Mouse (Mus musculus) regulatory T cell (primary cell): ENCODE results near the gene Tm4sf20.

Experiments
- in situ Hi-C: fragments of 300-600 bp; cut with MboI, MseI; formaldehyde crosslinking; loops from one replicate; pipeline ENCODE4 v1.15.1; 2025; ENCODE audit warnings: high pct_unique_total_duplicates

Tm4sf20 gene

DNA sequence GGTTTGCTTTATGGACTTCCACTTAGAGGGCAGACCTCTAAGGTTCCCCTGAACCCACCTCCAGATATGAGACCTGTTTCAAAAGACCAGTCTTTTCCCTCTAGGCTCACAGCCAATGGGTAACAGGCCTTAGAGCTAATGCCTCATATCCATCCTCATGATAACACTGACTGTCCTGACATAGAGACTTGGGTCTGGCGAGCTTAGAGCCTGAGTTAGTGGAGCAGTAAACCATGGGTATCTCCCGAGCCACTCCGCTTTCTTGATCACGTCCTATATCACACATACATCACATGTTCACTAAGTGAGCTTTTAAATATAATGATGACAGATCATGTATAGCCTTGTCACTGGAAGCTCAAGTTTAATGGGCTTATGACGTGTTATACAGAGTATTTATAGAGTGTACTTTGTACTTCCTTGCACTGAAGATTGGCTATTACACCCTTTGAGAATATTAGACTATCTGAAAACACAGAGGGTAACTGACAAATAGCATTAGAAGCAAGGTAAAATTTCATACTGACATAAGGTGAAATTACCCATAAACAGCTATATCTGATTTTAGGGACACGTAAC, 11.2 kb upstream of the Tm4sf20 start:
- in situ Hi-C loops = no loop called here

DNA sequence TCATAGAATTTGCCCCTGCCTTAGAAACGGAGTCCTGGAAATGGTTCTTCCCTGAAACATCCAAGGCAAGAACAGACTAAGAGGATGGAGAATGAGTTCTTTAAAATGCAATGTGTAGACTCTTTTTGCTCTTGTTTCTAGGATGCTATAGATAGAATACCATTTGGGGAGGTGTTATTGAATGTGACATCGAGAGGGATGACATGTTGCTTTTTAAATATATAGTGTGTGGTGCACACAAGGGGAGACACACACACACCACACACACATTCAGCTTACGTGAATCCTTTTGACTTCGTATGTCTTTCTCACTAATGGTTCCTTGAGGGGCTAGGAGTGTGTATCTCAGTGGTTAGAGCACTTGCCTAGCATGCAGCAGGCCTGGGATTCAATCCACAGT, 7.0 kb upstream of the Tm4sf20 start:
- in situ Hi-C loops = no loop called here

GRCm38 (mm10) chr1:82773208-82773607, 4.9 kb upstream of the Tm4sf20 start:
- in situ Hi-C loops = loop anchor here (25.0 kb wide), 2 partner anchors 939 to 1239 kb away; no protein-coding TSS in a partner anchor

DNA sequence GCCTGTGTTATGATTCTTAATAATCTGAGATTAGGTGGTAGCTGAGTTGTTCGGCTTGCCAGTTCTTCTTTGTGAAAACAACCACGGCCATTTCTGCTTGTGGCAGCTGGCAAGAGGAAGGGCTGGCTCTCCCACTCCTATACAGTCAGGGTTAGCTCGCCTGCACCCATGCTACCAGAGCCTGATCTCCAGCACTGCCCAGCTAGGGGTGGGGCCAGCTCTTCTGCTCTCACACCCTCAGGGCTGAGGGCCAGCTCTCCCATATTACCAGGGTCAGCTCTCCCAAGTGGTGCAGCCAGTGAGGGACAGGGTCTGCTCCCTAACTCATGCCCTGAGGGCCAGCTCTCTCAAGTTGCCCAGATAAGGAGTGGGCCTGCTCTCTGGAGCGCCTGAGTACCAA, 4.2 kb upstream of the Tm4sf20 start:
- in situ Hi-C loops = loop anchor here (25.0 kb wide), 2 partner anchors 940 to 1240 kb away; no protein-coding TSS in a partner anchor

GRCm38 (mm10) chr1:82771022-82771586, 2.8 kb upstream of the Tm4sf20 start, which contains the start of gene Gm47791:
Gene Gm47791 (minus strand): TSS chr1:82771243.
- in situ Hi-C loops = loop anchor here (25.0 kb wide), 2 partner anchors 941 to 1241 kb away; no protein-coding TSS in a partner anchor

- in situ Hi-C loops = loop anchor here (25.0 kb wide), 2 partner anchors 946 to 1246 kb away; no protein-coding TSS in a partner anchor
Observed at GRCm38 (mm10) chr1:82766641-82767040, 1.6 kb downstream of the Tm4sf20 start.

- in situ Hi-C loops = loop anchor here (25.0 kb wide), 2 partner anchors 946 to 1246 kb away; no protein-coding TSS in a partner anchor
Observed at GRCm38 (mm10) chr1:82766227-82766626, 2.0 kb downstream of the Tm4sf20 start.

GRCm38 (mm10) chr1:82762274-82762673, 6.0 kb downstream of the Tm4sf20 start:
- in situ Hi-C loops = loop anchor here (25.0 kb wide), 2 partner anchors 950 to 1250 kb away; no protein-coding TSS in a partner anchor

DNA sequence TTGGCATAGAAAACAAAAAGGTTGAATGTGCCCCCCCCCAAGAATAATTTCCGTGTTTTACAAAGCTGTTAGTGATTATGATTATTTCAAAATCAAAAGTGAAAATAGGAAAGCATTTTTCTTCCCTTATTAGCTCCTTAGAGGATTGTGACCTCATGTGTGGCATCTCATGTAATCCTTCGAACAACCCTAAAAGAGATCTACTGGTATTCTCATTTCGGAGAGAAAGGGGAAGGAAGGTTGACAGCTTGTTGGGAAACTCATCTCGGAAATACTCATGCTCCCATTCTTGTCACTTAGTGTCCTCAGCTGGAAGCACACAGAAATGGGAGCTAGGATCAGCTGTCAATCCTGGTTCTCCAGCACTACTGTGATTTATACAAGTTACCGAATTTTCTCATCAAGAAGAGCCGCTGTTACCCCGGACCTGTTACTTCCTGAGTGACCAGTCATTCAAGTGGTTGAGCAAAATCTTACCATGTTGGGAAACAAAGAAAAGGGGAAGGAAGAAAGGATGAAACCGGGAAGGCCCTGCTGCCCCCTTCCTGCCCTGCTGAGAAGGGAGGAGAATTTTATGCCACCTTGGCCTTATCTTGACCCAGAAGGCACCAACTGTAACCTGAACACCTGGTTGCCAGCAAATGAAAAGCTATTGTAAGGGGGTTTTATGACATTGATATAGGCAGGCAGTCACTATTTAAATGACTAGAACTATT, 6.6 kb downstream of the Tm4sf20 start:
- in situ Hi-C loops = loop anchor here (25.0 kb wide), 2 partner anchors 951 to 1251 kb away; no protein-coding TSS in a partner anchor

DNA sequence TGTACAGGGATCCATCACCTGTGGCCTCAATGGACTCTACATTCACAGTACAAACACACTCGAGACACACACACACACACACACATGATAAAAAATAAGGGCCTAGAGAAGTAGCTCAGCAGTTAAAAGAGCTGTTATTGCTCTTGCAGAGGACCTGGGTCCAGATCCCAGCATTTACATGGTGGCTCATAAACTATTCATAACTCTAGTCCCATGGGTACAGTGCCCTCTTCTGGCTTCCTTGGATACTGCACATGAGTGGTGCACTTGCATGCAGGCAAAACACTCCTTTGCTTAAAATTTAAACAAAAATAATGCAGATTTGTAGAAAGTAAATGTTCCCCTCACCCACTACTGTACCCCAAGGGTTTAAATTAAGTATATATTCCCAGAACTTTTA, 8.7 kb downstream of the Tm4sf20 start:
- in situ Hi-C loops = loop anchor here (25.0 kb wide), 2 partner anchors 953 to 1253 kb away; no protein-coding TSS in a partner anchor

DNA sequence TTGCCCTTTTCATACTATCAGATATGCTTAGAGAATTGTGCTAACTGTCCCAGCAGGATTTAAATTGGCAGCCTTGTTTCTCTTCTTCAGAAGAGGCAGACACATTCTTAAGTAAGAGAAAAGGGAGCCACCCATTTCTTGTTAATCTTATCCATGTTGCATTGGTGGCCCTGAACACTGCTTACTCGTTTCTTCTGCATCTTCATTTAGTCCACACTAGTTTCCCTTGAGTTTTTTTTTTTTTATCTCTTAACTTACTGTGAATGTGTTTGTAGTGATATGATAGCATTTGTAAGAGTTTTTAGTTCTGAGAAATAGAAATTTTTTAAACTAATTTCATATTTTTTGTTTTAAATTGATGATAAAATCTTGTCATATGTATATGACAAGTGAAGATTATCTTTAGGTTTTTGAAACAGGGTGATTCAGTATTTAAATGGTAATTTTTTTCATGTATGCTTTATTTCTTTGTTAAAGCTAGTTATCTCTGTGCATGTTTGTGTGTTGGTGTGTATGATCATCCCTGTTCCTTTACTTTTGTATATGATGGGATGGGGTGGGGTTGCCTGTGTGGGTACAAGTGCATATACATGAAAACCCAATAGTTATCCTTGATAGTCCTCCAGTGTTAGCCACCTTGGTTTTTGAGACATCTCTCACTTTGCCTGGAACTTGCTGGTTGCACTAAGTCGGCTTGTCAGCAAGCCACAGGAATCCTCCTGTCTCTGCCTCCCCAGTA, 20.4 kb downstream of the Tm4sf20 start:
- in situ Hi-C loops = no loop called here

DNA sequence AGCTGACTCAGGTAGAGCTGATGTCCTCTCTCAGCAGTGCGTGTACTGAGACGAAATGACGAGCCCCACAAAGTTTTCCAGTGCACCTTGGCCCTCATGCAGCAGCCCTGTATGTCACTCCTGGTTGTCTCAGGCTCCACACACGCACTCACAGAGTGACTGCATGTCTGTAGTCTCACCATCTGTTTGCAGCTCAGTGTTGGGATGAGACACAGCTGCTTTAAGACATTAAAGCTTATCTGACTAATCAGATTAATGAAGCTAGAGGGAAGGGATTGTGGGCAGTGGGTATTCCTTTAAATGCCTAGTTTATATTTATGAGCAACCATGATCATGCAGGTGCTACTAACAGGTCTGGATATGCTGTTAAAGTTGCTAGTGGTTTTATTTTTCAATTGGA, 21.9 kb downstream of the Tm4sf20 start:
- in situ Hi-C loops = no loop called here

DNA sequence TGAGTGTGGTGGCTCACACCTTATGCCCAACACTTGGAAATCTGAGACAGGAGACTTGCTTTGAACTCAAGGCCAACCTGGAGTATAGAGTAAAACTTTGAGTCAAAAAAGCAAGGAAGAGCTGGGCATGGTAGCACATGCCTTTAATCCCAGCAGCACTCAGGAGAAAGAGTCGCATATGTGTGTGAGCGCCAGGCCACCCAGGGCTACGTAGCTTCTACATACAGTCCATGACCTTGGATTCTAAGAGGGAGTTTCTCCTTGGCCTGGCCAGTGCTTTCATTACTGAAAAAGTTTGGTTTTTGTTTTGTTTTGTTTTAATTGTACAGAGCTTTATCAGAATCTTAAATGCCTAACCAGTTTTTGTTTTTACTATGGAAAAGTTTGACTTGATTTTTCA, 24.3 kb downstream of the Tm4sf20 start:
- in situ Hi-C loops = no loop called here

- in situ Hi-C loops = no loop called here
Observed at GRCm38 (mm10) chr1:82741539-82741938, 26.7 kb downstream of the Tm4sf20 start.

DNA sequence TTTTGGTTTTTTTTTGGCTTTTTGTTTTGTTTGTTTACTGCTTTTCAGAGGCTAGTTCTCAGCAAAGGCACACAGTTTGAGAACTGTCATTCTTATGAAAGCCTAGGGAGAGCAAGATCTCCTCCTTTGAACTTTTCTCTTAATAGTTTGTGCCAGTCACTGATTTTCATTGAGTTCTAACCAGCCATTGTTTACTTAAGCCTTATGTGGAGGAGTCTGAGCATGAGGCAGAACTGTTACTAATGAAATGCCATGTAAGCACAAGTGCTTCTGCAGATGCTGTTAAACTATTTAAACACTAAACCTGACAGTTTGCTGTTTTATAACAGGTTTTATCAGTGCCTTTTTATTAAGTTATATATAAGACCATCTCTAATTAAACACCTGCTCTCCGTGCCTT, 30.2 kb downstream of the Tm4sf20 start:
- in situ Hi-C loops = no loop called here

- in situ Hi-C loops = no loop called here
Observed at GRCm38 (mm10) chr1:82733357-82733756, 34.9 kb downstream of the Tm4sf20 start.

DNA sequence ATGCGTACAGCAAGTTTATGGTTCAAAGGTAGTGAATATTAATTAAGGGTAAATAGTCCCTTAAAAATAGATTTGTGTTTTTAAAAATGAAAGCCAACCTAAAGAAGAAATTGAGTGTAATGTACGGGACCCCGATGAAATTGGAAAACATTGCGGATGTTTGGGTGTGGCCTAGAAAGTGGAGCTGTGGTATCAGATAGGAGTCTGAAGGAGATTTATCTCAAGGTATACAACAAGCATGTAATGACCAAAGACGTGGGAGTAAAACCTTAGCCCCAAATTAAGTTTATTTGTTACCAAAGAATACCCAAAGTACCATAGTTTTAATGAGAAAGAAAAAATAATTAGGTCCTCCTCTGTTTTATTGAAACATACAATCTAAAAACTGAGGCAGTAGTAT, 41.8 kb downstream of the Tm4sf20 start:
- in situ Hi-C loops = no loop called here

GRCm38 (mm10) chr1:82725875-82726185, 42.4 kb downstream of the Tm4sf20 start:
- in situ Hi-C loops = no loop called here

- in situ Hi-C loops = no loop called here
Observed at GRCm38 (mm10) chr1:82725026-82725874, 43.0 kb downstream of the Tm4sf20 start.

- in situ Hi-C loops = loop anchor here (5.0 kb wide), 1 partner anchor 407 kb away; the partner anchor contains the start of gene Rhbdd1
Observed at GRCm38 (mm10) chr1:82724339-82725025, 43.8 kb downstream of the Tm4sf20 start, which contains the start of gene Mff. Gene Mff (plus strand): TSS chr1:82724890.
